20 mouse cellular contexts compared by ENCODE assay signal in the genomic region with DNA sequence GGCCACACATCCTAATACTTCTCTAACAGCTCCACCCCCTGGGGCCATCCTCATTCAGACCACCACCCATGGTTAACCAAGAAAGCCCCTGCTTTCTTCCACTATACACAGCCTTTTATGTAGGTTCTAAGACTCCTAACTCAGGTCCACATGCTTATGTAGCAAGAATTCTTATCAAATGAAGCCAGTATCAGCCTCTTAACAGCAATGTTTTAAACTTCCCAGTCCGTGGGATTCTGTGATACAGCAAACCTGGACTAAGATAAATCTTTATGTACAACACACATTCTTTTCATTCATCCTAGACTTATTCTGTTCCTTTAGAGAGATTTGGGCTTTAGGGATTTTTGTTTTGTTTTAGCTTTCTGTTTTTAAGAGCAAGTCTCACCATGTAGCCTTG. TPM values are rescaled to one million over a fixed set of nuclear protein-coding genes. Genes with fewer than 3 reads are reported as not detected.
A peak's percentile ranks its signal among the peaks of the same experiment; 100 is the strongest.
DNase-seq lines count a peak whose midpoint lies in the region; ATAC-seq and TF ChIP-seq lines count a peak whose summit lies in the region.
"Had no signal": no experiment of that assay in that cellular context is flagged by ENCODE, and none has a peak within 500 bp of the region (broad histone marks: within the 10 kb centered on the region; RNA-seq: fewer than 3 reads in every experiment).

No protein-coding gene starts in this region.

- no peak for ATAC-seq in hindbrain, embryonic 13.5 days (ENCODE audit: low FRiP score)
- no peak for ATAC-seq in hindbrain, embryonic 16.5 days
- 0 out of 2 replicates have a peak, but pooled peaks have one; percentile 39 for ATAC-seq in megakaryocyte-erythroid progenitor cell, adult 5-6 weeks (replicated peaks; ENCODE audit: low FRiP score, low TSS enrichment, poor library complexity, severe bottlenecking)
- ATAC-seq: forebrain, embryonic 13.5 days; forebrain, embryonic 15.5 days; forebrain, postnatal 0 days had no signal

- 0 out of 2 replicates have a peak overlapping the region, but pooled peaks have one; percentile 3 for H3K27ac ChIP-seq in hindbrain, embryonic 13.5 days
- H3K27ac ChIP-seq in hindbrain, embryonic 16.5 days (ENCODE audit: low read depth, low read length) = no peak overlapping the region
- H3K27ac ChIP-seq in MEL (ENCODE audit: control insufficient read depth, low read depth, low read length) = no peak overlapping the region; the same call in 1 of the 2 replicates
- H3K27ac ChIP-seq: embryonic facial prominence, embryonic 10.5 days; embryonic facial prominence, embryonic 12.5 days; forebrain, embryonic 13.5 days; forebrain, embryonic 15.5 days had no signal

- no peak for TF ChIP-seq RAD21 in MEL (IDR thresholded peaks at IDR 0.05; ENCODE audit: low read depth, low read length)

- peaks cover 8% of the 10 kb centered on the region; the same call in 1 of the 2 replicates for H3K9me3 ChIP-seq in hindbrain, embryonic 13.5 days
- H3K9me3 ChIP-seq in hindbrain, embryonic 16.5 days (ENCODE audit: control insufficient read depth, low read length) = peaks cover 4% of the 10 kb centered on the region; the same call in 1 of the 2 replicates
- H3K9me3 ChIP-seq in MEL (replicated peaks; ENCODE audit: insufficient read depth, low read length) = no peaks in the 10 kb centered on the region
- H3K9me3 ChIP-seq: embryonic facial prominence, embryonic 12.5 days; forebrain, embryonic 13.5 days; forebrain, embryonic 15.5 days had no signal

- 0 out of 2 replicates have a peak, but pooled peaks cover 3% of the 10 kb centered on the region for H3K4me1 ChIP-seq in hindbrain, embryonic 13.5 days (replicated peaks)
- H3K4me1 ChIP-seq in hindbrain, embryonic 16.5 days (ENCODE audit: control insufficient read depth, insufficient read depth, low read depth, low read length) = no peaks in the 10 kb centered on the region
- H3K4me1 ChIP-seq in MEL (ENCODE audit: control insufficient read depth in 1 of 2, insufficient read depth in 2 of 2, low read length in 2 of 2) = peaks cover 10 to 19% of the 10 kb centered on the region in 2 experiments
- H3K4me1 ChIP-seq: embryonic facial prominence, embryonic 10.5 days; embryonic facial prominence, embryonic 12.5 days; forebrain, embryonic 13.5 days; forebrain, embryonic 15.5 days had no signal

- no peak overlapping the region for H3K4me2 ChIP-seq in hindbrain, embryonic 13.5 days
- no peak overlapping the region for H3K4me2 ChIP-seq in hindbrain, embryonic 16.5 days (ENCODE audit: low read length)
- H3K4me2 ChIP-seq: embryonic facial prominence, embryonic 12.5 days; forebrain, embryonic 13.5 days; forebrain, embryonic 15.5 days had no signal

- TF ChIP-seq CTCF in MEL (IDR thresholded peaks at IDR 0.05 in 2 of 3, conservative IDR thresholded peaks at IDR 0.05 in 1 of 3; ENCODE audit: control insufficient read depth in 1 of 3, insufficient read depth in 1 of 3, low read depth in 2 of 3, low read length in 3 of 3, poor library complexity in 1 of 3, severe bottlenecking in 1 of 3) = no peak

- no peak for TF ChIP-seq POLR2A in MEL (IDR thresholded peaks at IDR 0.05; ENCODE audit: control insufficient read depth in 1 of 2, insufficient read depth in 1 of 2, low read depth in 1 of 2, low read length in 2 of 2, poor library complexity in 1 of 2)

- no peak overlapping the region for H3K9ac ChIP-seq in hindbrain, embryonic 13.5 days
- no peak overlapping the region for H3K9ac ChIP-seq in hindbrain, embryonic 16.5 days (ENCODE audit: low read depth, low read length)
- no peak overlapping the region for H3K9ac ChIP-seq in MEL (ENCODE audit: control insufficient read depth, low read depth, low read length, poor library complexity, severe bottlenecking)
- H3K9ac ChIP-seq: embryonic facial prominence, embryonic 12.5 days; forebrain, embryonic 13.5 days; forebrain, embryonic 15.5 days; forebrain, postnatal 0 days had no signal

- H3K36me3 ChIP-seq in hindbrain, embryonic 13.5 days = no peaks in the 10 kb centered on the region
- peaks cover 3% of the 10 kb centered on the region; the same call in 1 of the 2 replicates for H3K36me3 ChIP-seq in hindbrain, embryonic 16.5 days (ENCODE audit: control insufficient read depth, insufficient read depth, low read length)
- H3K36me3 ChIP-seq in MEL (ENCODE audit: control insufficient read depth in 1 of 2, insufficient read depth in 2 of 2, low read length in 2 of 2) = peaks cover 0 to 21% of the 10 kb centered on the region in 2 experiments; a peak in 2 of 4 replicates
- H3K36me3 ChIP-seq: embryonic facial prominence, embryonic 12.5 days; forebrain, embryonic 15.5 days had no signal

- 85% methylated on average over 1 of the region's 1 CpGs for WGBS in hindbrain, embryonic 13.5 days
- WGBS in hindbrain, embryonic 16.5 days = 83% methylated on average over 1 of the region's 1 CpGs

- H3K27me3 ChIP-seq in hindbrain, embryonic 13.5 days = no peaks in the 10 kb centered on the region
- H3K27me3 ChIP-seq in hindbrain, embryonic 16.5 days (replicated peaks; ENCODE audit: control insufficient read depth, insufficient read depth, low read length) = no peaks in the 10 kb centered on the region
- no peaks in the 10 kb centered on the region for H3K27me3 ChIP-seq in MEL (ENCODE audit: control insufficient read depth in 1 of 2, insufficient read depth in 2 of 2, low read length in 2 of 2)
- H3K27me3 ChIP-seq: embryonic facial prominence, embryonic 12.5 days; forebrain, embryonic 13.5 days; forebrain, embryonic 15.5 days had no signal

- DNase-seq in MEL (ENCODE audit: low read depth, low spot score) = peak; percentile 61
- peak; percentile 33 for DNase-seq in MEL-GATA-1-ER (ENCODE audit: extremely low read depth, low read depth)
- no peak for DNase-seq in gastrocnemius, postnatal 4 days (ENCODE audit: low spot score in 2 of 2)
- DNase-seq in yolk sac, embryonic 10.5 days (ENCODE audit: low spot score) = no peak
- DNase-seq: adrenal gland, adult 2 months; adrenal gland, postnatal 10 days; adrenal gland, postnatal 25 days; cerebellum, adult 11 months; cerebellum, adult 2 months; cerebellum, adult 9-10 months; cerebellum, postnatal 10 days; cerebellum, postnatal 25 days; forebrain, postnatal 0 days had no signal

- H3K4me3 ChIP-seq in hindbrain, embryonic 13.5 days = no peak overlapping the region
- no peak overlapping the region for H3K4me3 ChIP-seq in hindbrain, embryonic 16.5 days (ENCODE audit: low read length)
- no peak overlapping the region for H3K4me3 ChIP-seq in MEL (ENCODE audit: control insufficient read depth in 1 of 2, insufficient read depth in 1 of 2, low read depth in 2 of 2, low read length in 2 of 2)
- H3K4me3 ChIP-seq: embryonic facial prominence, embryonic 10.5 days; embryonic facial prominence, embryonic 12.5 days; forebrain, embryonic 13.5 days; forebrain, embryonic 15.5 days had no signal

- no peaks in the 10 kb centered on the region for H3K79me2 ChIP-seq in MEL (ENCODE audit: control insufficient read depth, insufficient read depth, low read length, poor library complexity)

- peak; percentile 84 to 90 for TF ChIP-seq EP300 in MEL (IDR thresholded peaks at IDR 0.05; ENCODE audit: low read depth in 1 of 2, low read length in 2 of 2)

TF ChIP-seq in MEL, 35 proteins besides CTCF, POLR2A, EP300 and RAD21 (continues in another document):
- TF ChIP-seq ELF1 (IDR thresholded peaks at IDR 0.05; ENCODE audit: low read depth, low read length) = no peak
- TF ChIP-seq CHD1 (IDR thresholded peaks at IDR 0.05; ENCODE audit: low read depth, low read length) = no peak
- TF ChIP-seq SIN3A (IDR thresholded peaks at IDR 0.05; ENCODE audit: low read length) = no peak
- peak; percentile 68; the same call in 1 of the 2 replicates for TF ChIP-seq MYC (IDR thresholded peaks at IDR 0.05; ENCODE audit: low read depth, low read length)
- TF ChIP-seq UBTF (IDR thresholded peaks at IDR 0.05; ENCODE audit: borderline replicate concordance, insufficient read depth, low read depth, low read length) = no peak
- peak; percentile 85 for TF ChIP-seq TCF12 (IDR thresholded peaks at IDR 0.05; ENCODE audit: low read depth, low read length)
- peak; percentile 37 for TF ChIP-seq TAL1 (IDR thresholded peaks at IDR 0.05; ENCODE audit: low read length)
- no peak for TF ChIP-seq TBP (IDR thresholded peaks at IDR 0.05; ENCODE audit: low read depth, low read length)
- TF ChIP-seq KAT2A (conservative IDR thresholded peaks at IDR 0.05; ENCODE audit: low read depth, low read length) = no peak
- no peak for TF ChIP-seq MXI1 (IDR thresholded peaks at IDR 0.05; ENCODE audit: low read depth, low read length)
- peak; percentile 74; the same call in 1 of the 2 replicates for TF ChIP-seq MAFK (IDR thresholded peaks at IDR 0.05; ENCODE audit: borderline replicate concordance, low read depth, low read length)
- 0 out of 2 replicates have a peak, but pooled peaks have one; percentile 24 for TF ChIP-seq BHLHE40 (IDR thresholded peaks at IDR 0.05; ENCODE audit: borderline replicate concordance, low read depth, low read length)
- no peak for TF ChIP-seq NRF1 (IDR thresholded peaks at IDR 0.05; ENCODE audit: insufficient read depth, low read depth, low read length, poor library complexity, severe bottlenecking)
- no peak for TF ChIP-seq MEF2A (IDR thresholded peaks at IDR 0.05; ENCODE audit: extremely low read depth, insufficient replicate concordance, low read depth, low read length, poor library complexity, severe bottlenecking)
- peak; percentile 94 for TF ChIP-seq RCOR1 (IDR thresholded peaks at IDR 0.05; ENCODE audit: low read depth, low read length)
- TF ChIP-seq ETS1 (IDR thresholded peaks at IDR 0.05; ENCODE audit: low read depth, low read length) = peak; percentile 75
- no peak for TF ChIP-seq ZNF384 (IDR thresholded peaks at IDR 0.05; ENCODE audit: low read depth, low read length)
- TF ChIP-seq MAZ (IDR thresholded peaks at IDR 0.05; ENCODE audit: low read depth, low read length) = no peak
- no peak for TF ChIP-seq MAX (IDR thresholded peaks at IDR 0.05; ENCODE audit: low read length)
- peak; percentile 90 for TF ChIP-seq GATA1 (IDR thresholded peaks at IDR 0.05; ENCODE audit: low read depth, low read length)
- no peak for TF ChIP-seq USF2 (IDR thresholded peaks at IDR 0.05; ENCODE audit: borderline replicate concordance in 1 of 2, insufficient read depth in 1 of 2, low read depth in 1 of 2, low read length in 2 of 2)

RNA-seq across cellular contexts. Expression of a gene that starts 29.0 kb away (rescaled TPM):
- 21.4 and 23.2 TPM in 2 replicates for polyA plus RNA-seq in hindbrain, embryonic 13.5 days (2015; fragmentation: Nextera tagmentation; extraction: Ambion mirVana)
- polyA plus RNA-seq in hindbrain, embryonic 16.5 days (2015; fragmentation: Nextera tagmentation; extraction: Ambion mirVana) = 13.5 and 17.1 TPM in 2 replicates
- 0.73 and 0.78 TPM in 2 replicates for total RNA-seq in MEL (2012; rRNA removed)
- polyA plus RNA-seq in MEL (2012; ENCODE audit: insufficient read depth in 1 of 2, insufficient read length in 2 of 2, low read depth in 1 of 2, low replicate concordance in 2 of 2, missing spikeins in 1 of 2) = 1 to 10 TPM in 1 of 2 experiments, not detected in 1; 2.9 TPM
- 1.7 and 2.8 TPM in 2 replicates for total RNA-seq in megakaryocyte-erythroid progenitor cell, adult 5-6 weeks (2014; fragmentation: Nextera tagmentation)
- total RNA-seq in megakaryocyte-erythroid progenitor cell, adult 5-6 weeks (2017) = 0.61 and 0.84 TPM in 2 replicates
- 1 to 10 TPM; 6.0 to 7.0 TPM for total RNA-seq in gastrocnemius, postnatal 4 days (2021)

Comparison
In these comparisons a context has a peak if more than half of its experiments do, and no peak if none do; other contexts are left out.
1. DNase-seq: peak in MEL (single experiment) and MEL-GATA-1-ER (single experiment); none in gastrocnemius, postnatal 4 days (0 of 2) and yolk sac, embryonic 10.5 days (single experiment).